Mouse (Mus musculus): ENCODE measurements around the gene G6pc.

- TF ChIP-seq CTCF (IDR thresholded peaks at IDR 0.05; ENCODE audit: borderline replicate concordance, insufficient read depth, low read depth, low read length) (no peak), POLR2A (IDR thresholded peaks at IDR 0.05; ENCODE audit: borderline replicate concordance, insufficient read depth, low read length) (peak; percentile 28; the same call in 1 of the 2 replicates)
Observed at GRCm38 (mm10) chr11:101338123-101338760, 29.1 kb upstream of the G6pc start.

Measured in cerebellum, adult 2 months (tissue).